Mouse (Mus musculus) cortical plate, adult 2 months (tissue): ENCODE results near the gene Peli2.

Experiments used
- CTCF ChIP-seq: fragments of 200-500 bp; IDR thresholded peaks from 2 replicates; pipeline ENCODE4 v1.5.1; 2011; ENCODE audit warnings: mild to moderate bottlenecking, control low read depth, low read length; ENCODE audit not compliant: insufficient read depth; ENCODE audit errors: extremely low read depth
- POLR2A ChIP-seq: fragments of 200-500 bp; IDR thresholded peaks from 2 replicates; pipeline ENCODE4 v1.6.1; 2011; ENCODE audit warnings: mild to moderate bottlenecking, low read length, control low read depth; ENCODE audit not compliant: insufficient read depth; ENCODE audit errors: extremely low read depth

DNA sequence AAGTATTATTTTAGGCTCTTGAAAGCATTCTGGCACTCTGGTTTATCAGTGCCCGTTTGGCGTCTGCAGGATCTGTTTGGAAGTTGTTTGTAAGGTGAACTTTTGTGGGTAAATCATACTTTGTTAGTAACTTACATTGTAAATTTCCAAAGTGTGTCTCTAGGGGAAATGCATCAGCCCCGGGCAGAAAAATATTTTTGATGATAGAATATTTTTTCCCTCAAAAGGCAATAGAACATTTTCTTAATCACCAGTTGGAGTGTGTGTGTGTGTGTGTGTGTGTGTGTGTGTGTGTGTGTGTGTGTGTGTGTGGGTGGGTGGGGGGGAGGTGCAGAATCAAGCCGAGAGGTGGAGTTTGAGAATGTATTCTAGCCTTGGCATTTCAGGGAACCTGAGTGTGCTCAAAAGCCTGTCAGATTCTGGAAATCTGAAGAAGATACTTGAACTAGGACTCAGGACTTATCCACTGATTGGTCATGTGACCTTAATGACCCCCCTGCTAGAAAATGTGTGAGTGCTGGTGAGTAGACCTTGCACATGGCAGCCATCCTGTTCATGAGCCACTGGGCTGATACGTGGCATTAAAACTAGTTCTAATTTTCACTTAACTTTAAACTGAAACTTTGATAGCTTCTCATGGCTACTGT lies 33.4 kb downstream of the Peli2 start:
- TF ChIP-seq CTCF (no peak), POLR2A (no peak)
